Mouse (Mus musculus): ENCODE measurements around the gene Slfn9.

DNA sequence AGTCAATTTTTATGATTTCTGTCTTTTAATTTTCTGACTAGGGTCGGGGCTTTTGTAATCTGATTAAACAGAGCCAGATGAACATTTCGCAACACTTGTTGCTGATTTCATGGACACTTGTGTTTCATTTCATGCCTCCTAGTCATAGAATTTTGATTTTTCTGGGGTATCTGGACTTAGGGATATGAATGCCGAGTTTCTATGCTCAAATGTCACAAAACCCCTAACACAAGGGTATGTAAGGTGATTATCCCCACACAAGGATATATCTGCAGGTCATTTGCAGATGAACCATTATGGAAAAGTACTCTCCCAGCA, 62.0 kb downstream of the Slfn9 start:
- no peak for TF ChIP-seq CTCF (IDR thresholded peaks at IDR 0.05)
- TF ChIP-seq POLR2A (IDR thresholded peaks at IDR 0.05; ENCODE audit: insufficient read depth, low read depth, low read length), result no peak
- TF ChIP-seq EP300 (IDR thresholded peaks at IDR 0.05; ENCODE audit: insufficient read depth, low read depth, low read length), result no peak

Measured in heart, adult 2 months (tissue).